Mouse (Mus musculus) liver, embryonic 16.5 days (tissue): ENCODE measurements around the gene Nrxn3. TPM values are rescaled to one million over a fixed set of nuclear protein-coding genes. Genes with fewer than 3 reads are reported as not detected.

Experiments used
- ATAC-seq: fragments of 200-750 bp; cut with Nextera tagmentation; 2 replicates; pipeline ENCODE4 v1.8.0; 2017; ENCODE audit warnings: low read depth, mild to moderate bottlenecking, moderate number of reproducible peaks, moderate library complexity
- H3K27ac ChIP-seq: fragments of 300-500 bp; sonication (generic); 2 replicates; pipeline ENCODE4 v1.5.1; 2014; ENCODE audit warnings: mild to moderate bottlenecking, low read length
- H3K27me3 ChIP-seq: fragments of 300-500 bp; sonication (generic); 2 replicates; pipeline ENCODE4 v1.6.1; 2014; ENCODE audit warnings: low read depth, low read length, mixed read lengths; ENCODE audit not compliant: control insufficient read depth, insufficient read depth
- H3K36me3 ChIP-seq: fragments of 300-500 bp; sonication (generic); 2 replicates; pipeline ENCODE4 v1.6.1; 2014; ENCODE audit warnings: mild to moderate bottlenecking; ENCODE audit not compliant: control insufficient read depth, insufficient read depth
- H3K4me1 ChIP-seq: fragments of 300-500 bp; sonication (generic); 2 replicates; pipeline ENCODE4 v1.6.1; 2014; ENCODE audit warnings: low read depth, low read length, mixed read lengths; ENCODE audit not compliant: control insufficient read depth
- H3K4me2 ChIP-seq: fragments of 300-500 bp; sonication (generic); 2 replicates; pipeline ENCODE4 v1.6.1; 2014; ENCODE audit warnings: low read depth, low read length, mixed read lengths
- H3K4me3 ChIP-seq: fragments of 300-500 bp; sonication (generic); 2 replicates; pipeline ENCODE4 v1.5.1; 2014; ENCODE audit warnings: low read depth, mild to moderate bottlenecking, low read length
- H3K9ac ChIP-seq: fragments of 300-500 bp; sonication (generic); 2 replicates; pipeline ENCODE4 v1.6.1; 2014; ENCODE audit warnings: low read depth, low read length
- H3K9me3 ChIP-seq: fragments of 300-500 bp; sonication (generic); replicated peaks from 2 replicates; pipeline ENCODE4 v1.6.1; 2016; ENCODE audit warnings: low read length; ENCODE audit not compliant: control insufficient read depth
- WGBS: fragments of 180-500 bp; shearing (Covaris S2); extraction: QIAGEN DNeasy Blood & Tissue Kit; methylation state at CpG from one replicate; pipeline ENCODE4 v1.1.7; 2014; ENCODE audit not compliant: insufficient replicate concordance; 5-methylcytosine and 5-hydroxymethylcytosine counted together
- polyA plus RNA-seq: library from polyadenylated mRNA; unstranded; fragments of >200 nt; fragmentation: Nextera tagmentation; extraction: Ambion mirVana; gene quantifications from 2 replicates; pipeline ENCODE4 v1.2.1, GENCODE M21; 2015

Gene Nrxn3
- polyA plus RNA-seq, 1 experiment from 2014 or later: 0.25 TPM

DNA sequence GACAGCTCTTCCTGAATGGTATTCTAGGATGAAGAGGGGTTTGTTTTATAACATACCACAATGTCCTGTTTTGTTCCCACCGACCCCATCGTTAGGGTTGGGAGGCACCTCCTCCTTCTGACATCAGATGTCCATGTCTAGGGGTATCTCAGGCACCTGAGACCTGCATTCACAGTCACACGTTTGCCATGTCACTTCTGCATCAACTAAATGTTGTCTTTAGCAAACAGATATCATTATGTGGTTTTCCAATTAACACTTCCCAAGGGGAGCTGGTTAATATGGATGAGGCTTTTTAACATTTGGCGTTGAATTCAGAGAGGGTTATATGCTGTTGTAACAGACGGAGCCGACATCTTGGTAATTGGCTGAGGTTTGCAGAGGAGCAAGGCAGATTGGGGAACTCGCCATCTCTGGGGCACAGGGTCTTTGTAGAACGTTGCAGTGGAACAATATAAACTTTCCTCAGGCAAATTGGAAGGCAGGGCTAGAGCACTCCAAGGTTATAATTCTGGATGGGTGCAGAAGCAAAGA lies 412.2 kb downstream of the Nrxn3 start:
- Histone ChIP-seq H3K27me3 (no peaks in the 10 kb centered on the region), H3K4me3 (no peak overlapping the region), H3K27ac (no peak overlapping the region), H3K9me3 (no peaks in the 10 kb centered on the region), H3K36me3 (no peaks in the 10 kb centered on the region), H3K4me1 (no peaks in the 10 kb centered on the region), H3K9ac (no peak overlapping the region), H3K4me2 (no peak overlapping the region)
- no peak for ATAC-seq
- 49% methylated on average over 8 of the region's 8 CpGs for whole genome bisulfite sequencing

DNA sequence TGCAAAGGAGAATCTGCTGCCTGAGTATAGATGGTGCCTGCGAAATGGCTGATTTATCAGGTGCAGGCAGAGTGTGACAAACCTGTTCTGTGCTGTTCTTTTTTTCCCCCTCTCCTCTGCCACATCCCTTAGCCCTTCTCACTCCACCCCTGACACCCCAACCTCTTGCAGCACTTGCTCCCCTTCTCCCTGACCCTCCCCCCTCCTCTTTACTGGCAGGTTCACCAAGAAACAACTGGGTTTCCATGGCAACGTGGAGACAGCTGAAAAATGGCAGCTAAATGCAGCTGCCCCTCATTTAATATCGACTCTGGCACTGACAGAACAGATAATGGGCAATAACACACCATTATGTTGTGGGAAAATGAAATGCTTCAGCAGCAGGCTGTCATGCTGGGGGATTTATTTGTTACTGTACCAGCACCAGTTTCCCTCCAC lies 426.3 kb downstream of the Nrxn3 start:
- H3K27me3 ChIP-seq: no peaks in the 10 kb centered on the region
- WGBS: 29% methylated on average over 3 of the region's 3 CpGs
- H3K36me3 ChIP-seq: no peaks in the 10 kb centered on the region
- H3K4me3 ChIP-seq: no peak overlapping the region
- H3K4me1 ChIP-seq: no peaks in the 10 kb centered on the region
- no peak overlapping the region for H3K4me2 ChIP-seq
- no peaks in the 10 kb centered on the region for H3K9me3 ChIP-seq
- H3K9ac ChIP-seq: no peak overlapping the region
- H3K27ac ChIP-seq: no peak overlapping the region
- no peak for ATAC-seq

DNA sequence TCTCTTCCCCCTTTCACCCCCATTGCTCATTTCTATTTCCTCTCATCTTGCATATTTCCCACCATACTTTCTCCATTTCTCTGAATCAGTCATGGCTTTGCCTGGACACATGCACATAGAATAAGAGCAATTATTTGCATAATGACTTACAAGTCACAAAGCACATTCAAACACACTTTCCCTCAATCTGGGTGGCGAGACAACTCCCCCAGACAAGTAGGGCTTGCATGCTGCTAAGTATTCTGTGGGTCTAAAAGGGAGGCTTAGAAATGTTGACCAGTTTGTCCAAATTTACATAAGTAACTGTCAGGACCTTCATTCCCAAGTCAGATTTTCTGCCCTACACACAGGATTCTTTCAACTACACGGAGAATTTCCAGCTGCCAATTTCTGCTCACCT lies 426.8 kb downstream of the Nrxn3 start:
- Histone ChIP-seq H3K9ac (no peak overlapping the region), H3K36me3 (no peaks in the 10 kb centered on the region), H3K9me3 (no peaks in the 10 kb centered on the region), H3K4me1 (no peaks in the 10 kb centered on the region), H3K27me3 (no peaks in the 10 kb centered on the region), H3K27ac (no peak overlapping the region), H3K4me3 (no peak overlapping the region), H3K4me2 (no peak overlapping the region)
- 33% methylated on average over 2 of the region's 2 CpGs for WGBS
- no peak for ATAC-seq

DNA sequence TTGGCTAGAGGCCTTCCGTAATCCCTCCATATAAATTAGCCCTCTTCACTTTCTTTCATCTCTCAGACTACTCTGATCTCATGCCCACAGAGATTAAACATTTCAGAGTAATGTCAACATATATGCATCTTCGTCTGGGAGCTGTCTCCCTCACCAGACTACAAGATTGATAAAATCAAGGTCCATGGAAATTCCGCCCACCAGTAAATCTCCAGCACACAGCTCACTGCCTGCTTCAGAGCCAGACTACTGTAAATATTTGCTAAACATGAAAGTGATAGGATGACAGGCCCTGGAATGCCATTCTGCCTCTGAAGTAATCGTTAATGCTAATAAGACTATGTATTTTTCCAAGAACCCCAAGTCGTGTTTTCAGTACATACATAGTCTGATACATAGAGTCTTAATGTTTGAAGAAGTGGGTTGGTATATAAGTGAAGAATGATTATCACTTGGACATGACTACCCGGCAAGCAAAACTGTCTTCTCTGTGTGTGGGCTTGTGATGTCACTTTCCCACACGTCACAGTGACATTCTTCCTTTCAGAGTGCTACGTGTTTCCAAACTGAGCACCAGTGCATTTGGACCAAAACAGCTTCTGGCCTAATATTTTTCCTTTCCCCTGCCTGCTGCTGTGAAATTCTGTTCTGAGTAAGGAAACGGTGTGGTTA lies 433.5 kb downstream of the Nrxn3 start:
- 58% methylated on average over 9 of the region's 9 CpGs for WGBS
- Histone ChIP-seq H3K9ac (no peak overlapping the region), H3K4me2 (no peak overlapping the region), H3K9me3 (no peaks in the 10 kb centered on the region), H3K4me3 (no peak overlapping the region), H3K27me3 (no peaks in the 10 kb centered on the region), H3K27ac (no peak overlapping the region), H3K4me1 (no peaks in the 10 kb centered on the region), H3K36me3 (no peaks in the 10 kb centered on the region)
- ATAC-seq: no peak

DNA sequence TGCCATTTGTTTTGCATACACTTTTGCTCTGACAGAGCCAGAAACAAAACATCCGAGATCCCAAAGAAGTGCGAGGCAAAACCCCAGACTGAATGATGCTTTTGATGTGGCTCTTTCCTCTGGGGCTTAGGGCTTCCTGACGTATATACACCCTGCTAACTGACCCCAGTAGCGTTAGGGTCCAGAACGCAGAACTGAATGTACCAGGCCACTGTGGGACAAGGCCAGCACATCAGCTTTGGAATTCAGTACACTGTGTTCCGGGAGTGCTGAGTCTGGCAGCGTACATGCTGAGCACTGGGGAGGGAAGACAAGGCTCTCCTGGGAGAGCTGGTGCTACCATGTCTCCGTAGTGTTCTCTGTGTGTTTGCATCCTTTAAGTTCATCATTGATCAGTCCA lies 436.7 kb downstream of the Nrxn3 start:
- H3K9ac ChIP-seq: no peak overlapping the region
- 64% methylated on average over 8 of the region's 8 CpGs for WGBS
- no peak overlapping the region for H3K4me2 ChIP-seq
- no peaks in the 10 kb centered on the region for H3K36me3 ChIP-seq
- no peaks in the 10 kb centered on the region for H3K4me1 ChIP-seq
- no peaks in the 10 kb centered on the region for H3K27me3 ChIP-seq
- H3K9me3 ChIP-seq: no peaks in the 10 kb centered on the region
- no peak overlapping the region for H3K27ac ChIP-seq
- no peak for ATAC-seq
- H3K4me3 ChIP-seq: no peak overlapping the region

DNA sequence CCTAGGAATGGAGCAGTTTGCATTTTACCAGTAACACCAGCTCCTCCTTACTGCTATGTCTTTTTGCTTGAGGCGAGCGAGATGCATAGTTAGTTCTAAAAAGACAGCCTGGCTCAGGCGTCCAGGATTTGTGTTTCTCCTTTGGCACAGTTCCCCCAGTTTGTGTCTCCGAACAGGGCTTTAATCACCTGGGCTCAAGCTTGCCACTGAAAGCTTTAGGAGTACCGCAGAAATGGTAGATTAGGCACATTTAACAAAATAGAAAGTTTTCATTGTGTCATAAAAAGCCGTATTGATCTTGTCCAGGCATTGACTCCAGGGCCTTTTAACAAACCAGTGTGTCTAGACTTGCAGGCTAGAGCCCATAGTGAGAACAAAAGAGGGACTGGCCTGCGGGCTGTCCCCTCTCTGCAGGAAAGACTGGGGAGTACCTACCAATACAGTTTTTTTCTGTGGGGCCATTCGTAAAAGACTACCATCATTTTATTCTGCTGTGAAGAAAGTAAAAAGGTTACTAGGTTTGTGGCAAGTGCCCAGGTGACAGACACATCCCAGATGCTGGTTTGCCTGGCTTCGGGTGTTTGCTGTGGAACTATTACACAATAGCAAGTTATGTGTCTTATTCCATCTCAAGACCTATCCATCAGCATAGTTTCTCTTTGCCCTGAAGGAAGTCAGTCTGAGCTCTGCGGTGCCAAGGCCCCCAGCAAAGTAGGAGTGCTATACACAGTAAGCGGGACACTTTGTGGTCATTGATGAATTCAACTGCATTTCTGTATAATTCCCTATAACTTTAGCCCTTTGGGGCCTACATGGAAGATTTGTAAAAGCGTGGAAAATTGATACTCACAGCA lies 451.9 kb downstream of the Nrxn3 start:
- 57% methylated on average over 12 of the region's 12 CpGs for WGBS
- no peak overlapping the region for H3K4me3 ChIP-seq
- H3K9me3 ChIP-seq: no peaks in the 10 kb centered on the region
- H3K36me3 ChIP-seq: no peaks in the 10 kb centered on the region
- no peaks in the 10 kb centered on the region for H3K4me1 ChIP-seq
- no peak overlapping the region for H3K4me2 ChIP-seq
- ATAC-seq: no peak
- no peaks in the 10 kb centered on the region for H3K27me3 ChIP-seq
- no peak overlapping the region for H3K27ac ChIP-seq
- no peak overlapping the region for H3K9ac ChIP-seq

DNA sequence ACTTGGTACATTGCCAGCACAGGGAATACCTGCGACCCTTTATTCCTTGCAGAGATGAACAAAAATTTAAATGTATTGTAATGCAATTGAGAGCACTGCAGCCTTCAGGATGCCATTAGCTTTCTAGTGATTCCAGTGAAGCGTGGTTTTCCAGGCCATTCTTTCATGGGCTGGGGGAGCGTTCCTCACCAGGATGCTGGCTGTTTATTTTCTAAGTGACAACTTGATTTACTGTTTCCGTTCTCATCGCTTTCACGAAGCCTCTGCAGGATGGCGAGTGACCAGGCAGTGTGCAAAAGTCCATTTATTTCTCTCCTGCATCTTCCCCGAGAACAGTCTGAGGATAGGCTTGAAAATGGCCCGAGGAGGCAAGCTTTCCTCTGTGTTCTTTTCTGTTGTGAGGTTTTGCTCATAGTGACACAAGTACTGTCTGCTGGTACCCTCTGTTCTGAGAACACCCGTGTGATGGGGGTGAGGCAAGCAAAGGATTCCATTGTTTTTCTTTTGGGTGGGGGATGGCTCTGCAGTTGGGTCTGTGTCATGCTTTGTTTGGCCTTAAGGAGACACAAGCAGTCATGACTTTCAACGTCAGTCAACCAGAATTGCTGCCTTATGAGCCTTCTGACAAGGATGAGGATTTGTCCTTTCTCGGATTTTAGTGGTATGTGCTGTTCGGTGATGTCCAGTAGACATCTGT lies 457.4 kb downstream of the Nrxn3 start:
- Histone ChIP-seq H3K9me3 (no peaks in the 10 kb centered on the region), H3K27ac (no peak overlapping the region), H3K4me2 (no peak overlapping the region), H3K27me3 (no peaks in the 10 kb centered on the region), H3K9ac (no peak overlapping the region), H3K4me3 (no peak overlapping the region), H3K4me1 (no peaks in the 10 kb centered on the region), H3K36me3 (no peaks in the 10 kb centered on the region)
- no peak for ATAC-seq
- WGBS: 34% methylated on average over 13 of the region's 13 CpGs

DNA sequence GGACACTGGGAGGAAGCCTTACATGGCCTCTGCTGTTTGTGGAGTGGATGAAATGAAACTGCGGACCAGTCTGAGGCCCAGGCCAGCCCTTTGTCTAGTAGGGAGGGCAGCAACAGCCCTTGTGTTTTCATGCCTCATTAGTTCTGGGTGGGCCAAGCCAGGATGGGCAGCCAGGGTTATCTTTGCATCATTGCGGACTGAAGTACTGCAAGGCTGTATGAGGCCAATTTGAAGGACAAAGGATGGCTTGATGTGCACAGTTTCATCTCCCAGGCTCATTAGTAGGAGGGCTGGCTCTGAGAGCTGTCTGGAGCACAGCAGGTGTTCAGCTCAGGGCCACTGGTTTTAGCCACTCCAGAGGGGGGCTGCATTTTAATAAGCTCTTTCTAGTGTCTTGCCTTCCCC lies 458.5 kb downstream of the Nrxn3 start:
- WGBS: 53% methylated on average over 2 of the region's 2 CpGs
- H3K4me3 ChIP-seq: no peak overlapping the region
- no peak overlapping the region for H3K27ac ChIP-seq
- no peaks in the 10 kb centered on the region for H3K27me3 ChIP-seq
- no peaks in the 10 kb centered on the region for H3K9me3 ChIP-seq
- ATAC-seq: no peak
- no peaks in the 10 kb centered on the region for H3K4me1 ChIP-seq
- H3K9ac ChIP-seq: no peak overlapping the region
- H3K4me2 ChIP-seq: no peak overlapping the region
- no peaks in the 10 kb centered on the region for H3K36me3 ChIP-seq
